Mouse (Mus musculus) ES-E14 (cell line): Measurements from ENCODE around the gene Izumo4.

ENCODE experiments used
- CHD2 ChIP-seq: IDR thresholded peaks from 2 replicates; pipeline ENCODE4 v1.6.1; 2014; ENCODE audit warnings: mild to moderate bottlenecking, low read depth, low read length, inconsistent platforms
- HCFC1 ChIP-seq: IDR thresholded peaks from 2 replicates; pipeline ENCODE4 v1.6.1; 2012; ENCODE audit warnings: low read length, inconsistent platforms, borderline replicate concordance; ENCODE audit not compliant: insufficient read depth
- MAFK ChIP-seq: IDR thresholded peaks from 2 replicates; pipeline ENCODE4 v1.6.1; 2014; ENCODE audit warnings: mild to moderate bottlenecking, low read depth, low read length, inconsistent platforms; ENCODE audit not compliant: insufficient read depth
- ZC3H11A ChIP-seq: IDR thresholded peaks from 2 replicates; pipeline ENCODE4 v1.6.1; 2012; ENCODE audit warnings: low read depth, mild to moderate bottlenecking, inconsistent platforms, low read length, borderline replicate concordance

- TF ChIP-seq ZC3H11A, result no peak
- no peak for TF ChIP-seq CHD2
- no peak for TF ChIP-seq HCFC1
- TF ChIP-seq MAFK, result no peak
Observed at GRCm38 (mm10) chr10:80705033-80705432, 3.0 kb downstream of the Izumo4 start.
